Mouse (Mus musculus): ENCODE results near the gene Prmt2. TPM values are rescaled to one million over a fixed set of nuclear protein-coding genes. Genes with fewer than 3 reads are reported as not detected.

Gene Prmt2
- 10 to 100 TPM; 21.3 to 25.5 TPM for total RNA-seq (2021)
- long read RNA-seq, experiment 1, transcript Prmt2-201 (11 exons, 2,016 nt), result major isoform, 25 of 57 reads
- long read RNA-seq, experiment 1, transcript Prmt2-202 (11 exons, 2,052 nt), result minor isoform, 19 of 57 reads
- long read RNA-seq, experiment 1, partial matches to known transcripts, result 3 of 57 reads
- long read RNA-seq, experiment 1, other reads (novel, unspliced or antisense), result 10 of 57 reads
- long read RNA-seq, experiment 2, transcript Prmt2-202 (11 exons, 2,052 nt), result minor isoform, 8 of 51 reads
- long read RNA-seq, experiment 2, transcript Prmt2-201 (11 exons, 2,016 nt), result major isoform, 21 of 51 reads
- long read RNA-seq, experiment 2, partial matches to known transcripts, result 6 of 51 reads
- long read RNA-seq, experiment 2, other reads (novel, unspliced or antisense), result 16 of 51 reads

DNA sequence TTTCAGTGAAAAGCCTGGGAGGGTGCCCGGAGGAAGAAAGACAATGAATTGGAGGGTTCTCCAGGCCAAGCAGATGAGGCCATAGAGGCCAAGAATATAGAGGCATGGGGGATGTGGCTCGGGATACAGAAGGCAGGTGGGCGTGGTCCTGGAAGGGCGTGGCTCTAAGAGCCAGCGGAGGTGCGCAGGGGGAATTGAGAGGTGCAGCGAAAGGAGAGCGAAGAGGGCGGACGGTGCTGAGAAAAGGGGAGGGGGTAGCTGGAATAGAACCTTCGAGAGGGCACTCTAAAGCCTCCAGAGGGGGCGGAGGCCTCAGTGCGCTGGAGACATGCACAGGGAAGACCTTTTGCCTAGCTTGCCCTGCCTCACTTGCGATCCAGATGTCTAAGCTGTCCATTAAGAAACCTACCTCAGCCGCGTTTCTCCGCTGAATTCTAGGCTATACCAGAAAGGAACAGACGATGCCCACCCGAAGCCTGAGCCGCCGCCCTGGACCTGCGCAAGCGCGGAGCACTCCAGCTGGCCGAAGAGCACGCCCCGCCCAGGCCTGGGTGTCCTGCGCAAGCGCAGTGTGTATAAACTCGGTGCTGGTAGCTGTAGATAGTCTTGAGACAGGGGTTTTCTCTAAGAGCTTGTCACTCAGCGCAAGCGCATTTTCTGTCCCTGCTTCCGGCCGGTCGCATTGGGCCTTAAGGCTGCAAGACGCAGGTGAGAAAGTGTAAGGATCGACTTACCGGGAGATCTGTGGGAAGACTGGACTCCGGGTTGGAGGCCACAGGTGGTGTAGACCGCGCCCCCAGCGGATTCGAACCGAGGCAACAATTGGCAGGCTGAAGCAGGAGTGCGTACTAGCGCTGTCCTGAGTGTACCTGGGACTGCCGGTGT, at the start of gene Prmt2:
Gene Prmt2, minus strand, starts transcription at position 525 of the 885 bp plus-strand sequence.
- DNase-seq (ENCODE audit: low spot score in 2 of 2), result peak; percentile 81 to 90

- DNase-seq (ENCODE audit: low spot score in 2 of 2), result no peak
Measured at GRCm38 (mm10) chr10:76278541-76279097, 41.0 kb upstream of the Prmt2 start.

DNA sequence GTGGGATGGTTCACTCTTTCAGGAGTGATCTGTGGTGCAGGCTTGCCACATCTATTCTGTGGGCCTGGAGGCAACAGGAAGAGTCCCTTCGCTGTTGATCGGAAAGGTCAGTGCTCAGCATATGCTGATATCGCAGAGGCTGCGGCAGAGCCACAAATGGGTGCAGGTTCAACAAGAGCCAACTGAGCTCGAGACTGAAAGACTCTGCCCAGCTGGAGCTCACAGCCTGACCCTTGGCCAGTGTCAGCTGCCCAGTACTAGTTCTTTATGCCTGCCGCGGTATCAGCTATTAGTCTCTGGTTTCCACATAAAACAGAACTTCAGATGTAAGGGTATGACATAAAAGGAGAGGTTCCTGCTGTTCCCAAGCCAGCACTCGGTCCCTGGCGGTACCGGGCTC, 37.6 kb upstream of the Prmt2 start:
- DNase-seq (ENCODE audit: low spot score in 2 of 2), result no peak

DNA sequence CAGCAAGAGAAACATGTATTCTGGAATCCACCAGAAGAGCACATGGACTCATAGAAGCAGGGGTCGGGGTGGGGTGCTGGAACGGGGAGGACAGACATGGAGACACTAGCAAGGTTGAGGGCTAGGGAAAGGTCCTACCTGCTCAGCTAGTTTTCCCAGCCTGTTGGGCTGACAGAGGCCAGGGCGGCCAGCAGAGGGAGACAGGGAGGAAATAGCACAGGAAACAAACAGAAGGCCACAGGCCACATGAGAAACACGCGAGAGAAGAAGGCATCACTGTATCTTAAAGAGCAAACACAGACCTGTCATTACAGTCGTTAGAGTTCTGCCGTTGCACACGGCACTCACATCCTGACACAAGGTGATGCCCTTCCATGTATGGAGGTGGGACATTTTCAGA, 33.6 kb upstream of the Prmt2 start:
- no peak for DNase-seq (ENCODE audit: low spot score in 2 of 2)

DNA sequence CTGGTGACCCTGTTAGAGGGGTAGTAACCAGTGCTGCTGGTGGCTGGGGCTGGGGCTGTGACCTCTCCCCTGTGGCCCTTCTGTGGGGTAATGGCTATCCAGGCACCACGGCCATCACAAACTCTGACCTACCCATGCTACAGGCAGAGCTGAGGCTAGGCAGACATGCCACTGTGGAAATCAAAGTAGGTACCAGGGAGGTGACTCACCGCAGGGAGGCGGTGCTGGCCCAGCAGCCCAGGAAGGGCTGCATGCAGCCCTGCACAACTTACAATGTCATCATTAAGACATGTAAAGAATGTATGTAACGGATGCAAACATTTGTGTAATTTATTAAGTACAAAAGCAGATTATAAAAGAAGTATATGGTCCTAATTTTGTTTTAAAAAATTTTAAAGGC, 24.8 kb upstream of the Prmt2 start:
- DNase-seq (ENCODE audit: low spot score in 2 of 2), result no peak

GRCm38 (mm10) chr10:76261447-76261846, 23.8 kb upstream of the Prmt2 start:
- no peak for DNase-seq (ENCODE audit: low spot score in 2 of 2)

GRCm38 (mm10) chr10:76260358-76261059, 22.8 kb upstream of the Prmt2 start:
- DNase-seq (ENCODE audit: low spot score in 2 of 2), result no peak

GRCm38 (mm10) chr10:76259566-76260232, 22.0 kb upstream of the Prmt2 start:
- DNase-seq (ENCODE audit: low spot score in 2 of 2), result no peak

- DNase-seq (ENCODE audit: low spot score in 2 of 2), result no peak
Measured at GRCm38 (mm10) chr10:76257719-76258390, 20.2 kb upstream of the Prmt2 start.

GRCm38 (mm10) chr10:76257231-76257630, 19.6 kb upstream of the Prmt2 start:
- no peak for DNase-seq (ENCODE audit: low spot score in 2 of 2)

- no peak for DNase-seq (ENCODE audit: low spot score in 2 of 2)
Measured at GRCm38 (mm10) chr10:76255617-76256016, 18.0 kb upstream of the Prmt2 start.

DNA sequence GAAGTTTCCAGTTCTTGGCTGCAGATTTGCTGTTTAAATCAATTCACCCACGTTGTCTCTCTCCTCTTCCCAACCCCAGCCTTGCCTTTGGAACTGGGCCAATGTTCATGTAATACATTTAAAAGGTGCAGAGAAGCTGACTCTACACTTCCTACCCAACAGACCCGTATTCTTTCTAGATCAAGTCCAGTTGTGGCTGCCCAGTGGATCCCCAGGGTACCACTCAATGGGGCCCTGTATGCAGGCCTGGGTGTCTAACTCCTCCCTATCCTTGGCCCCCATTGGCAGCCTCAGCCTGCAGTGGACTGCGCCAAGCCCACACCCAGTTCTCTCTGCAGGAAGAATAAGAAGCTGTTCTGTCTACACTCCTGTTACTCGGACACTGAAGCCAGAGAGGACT, 15.9 kb upstream of the Prmt2 start, which contains the start of gene S100b:
Gene S100b, plus strand, starts transcription at position 318 of the 400 bp plus-strand sequence.
- DNase-seq (ENCODE audit: low spot score in 2 of 2), result peak in 1 of 2 experiments; percentile 63

DNA sequence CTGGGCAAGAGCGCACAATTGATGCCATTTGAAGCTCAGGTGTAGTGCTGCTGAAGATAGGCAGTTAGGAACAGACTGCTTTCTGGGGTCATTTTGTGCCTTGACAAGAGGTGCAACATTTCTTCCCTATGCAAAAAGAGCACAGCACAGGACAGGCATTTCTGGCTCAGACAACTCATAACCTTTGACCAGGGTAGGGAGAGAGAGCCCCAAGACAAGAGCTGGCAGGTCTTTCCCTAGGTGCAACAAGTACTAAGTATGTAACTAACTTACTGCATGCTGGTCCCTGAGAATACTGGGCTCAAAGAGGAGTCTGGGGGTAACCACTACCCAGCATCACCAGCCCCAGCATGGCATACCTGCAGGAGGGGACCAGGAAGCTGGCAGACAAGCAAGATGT, 15.4 kb upstream of the Prmt2 start:
- DNase-seq (ENCODE audit: low spot score in 2 of 2), result no peak

GRCm38 (mm10) chr10:76250870-76251269, 13.2 kb upstream of the Prmt2 start:
- no peak for DNase-seq (ENCODE audit: low spot score in 2 of 2)

- DNase-seq (ENCODE audit: low spot score in 2 of 2), result no peak
Measured at GRCm38 (mm10) chr10:76248647-76248968, 10.9 kb upstream of the Prmt2 start.

GRCm38 (mm10) chr10:76247960-76248646, 10.4 kb upstream of the Prmt2 start:
- no peak for DNase-seq (ENCODE audit: low spot score in 2 of 2)

DNA sequence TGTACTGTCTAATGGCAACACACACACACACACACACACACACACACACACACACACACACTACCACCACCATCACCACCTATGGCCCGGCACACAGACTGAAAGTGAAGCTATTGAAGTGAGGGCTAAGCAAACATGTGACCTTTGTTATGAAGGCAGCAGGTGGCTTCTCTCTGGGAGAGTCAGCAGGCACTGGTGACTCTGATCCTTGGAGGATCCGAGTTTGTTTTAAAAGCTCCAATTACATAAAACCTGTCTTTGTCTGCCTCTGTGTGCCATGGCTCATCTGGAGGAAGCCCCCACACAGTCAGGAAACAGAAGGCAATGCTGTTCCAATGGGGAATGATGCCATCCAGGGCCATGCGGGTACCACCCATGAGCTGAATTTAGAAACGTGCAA, 8.9 kb upstream of the Prmt2 start:
- DNase-seq (ENCODE audit: low spot score in 2 of 2), result no peak

DNA sequence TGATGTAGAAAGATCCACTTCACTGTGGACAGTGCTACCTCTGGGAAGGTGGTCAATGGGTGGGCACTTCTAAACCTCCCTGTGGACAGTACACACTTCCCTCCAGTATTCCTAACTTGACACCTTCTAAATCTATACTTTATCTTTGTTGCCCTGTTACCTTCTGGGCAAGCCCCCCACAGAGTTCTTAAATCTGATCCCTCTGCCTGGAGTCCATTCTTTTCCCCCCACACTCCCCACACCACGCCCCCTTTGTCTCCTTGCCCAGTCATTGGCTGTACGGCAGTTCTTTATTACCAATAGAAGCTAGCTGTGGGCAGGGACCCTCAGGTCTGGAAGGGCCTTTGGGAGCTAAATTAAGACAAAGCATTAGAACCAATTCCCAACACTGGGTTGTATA, 7.4 kb upstream of the Prmt2 start:
- no peak for DNase-seq (ENCODE audit: low spot score in 2 of 2)

DNA sequence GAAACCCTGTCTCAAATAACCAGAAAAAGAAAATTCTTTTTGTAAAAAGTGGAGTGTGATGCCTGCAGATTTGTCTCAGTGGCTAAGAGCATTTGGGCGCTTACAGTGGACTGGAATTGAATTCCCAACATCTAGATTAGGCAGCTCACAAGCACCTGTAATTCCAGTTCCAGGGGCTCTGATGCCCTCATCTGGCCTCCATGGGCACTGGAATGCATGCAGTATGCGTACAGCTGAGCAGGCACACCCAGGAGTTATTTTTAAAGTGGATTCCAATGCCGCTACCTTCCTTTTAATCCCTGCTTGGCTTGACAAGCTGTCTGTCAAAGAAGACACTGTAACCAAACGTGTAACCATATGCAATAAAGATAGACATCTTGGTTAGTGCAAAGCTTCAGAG, 1.7 kb upstream of the Prmt2 start:
- DNase-seq (ENCODE audit: low spot score in 2 of 2), result no peak

GRCm38 (mm10) chr10:76229627-76230026, 8.0 kb downstream of the Prmt2 start:
- no peak for DNase-seq (ENCODE audit: low spot score in 2 of 2)
